Mouse (Mus musculus): ENCODE results near the gene Irf3.

DNA sequence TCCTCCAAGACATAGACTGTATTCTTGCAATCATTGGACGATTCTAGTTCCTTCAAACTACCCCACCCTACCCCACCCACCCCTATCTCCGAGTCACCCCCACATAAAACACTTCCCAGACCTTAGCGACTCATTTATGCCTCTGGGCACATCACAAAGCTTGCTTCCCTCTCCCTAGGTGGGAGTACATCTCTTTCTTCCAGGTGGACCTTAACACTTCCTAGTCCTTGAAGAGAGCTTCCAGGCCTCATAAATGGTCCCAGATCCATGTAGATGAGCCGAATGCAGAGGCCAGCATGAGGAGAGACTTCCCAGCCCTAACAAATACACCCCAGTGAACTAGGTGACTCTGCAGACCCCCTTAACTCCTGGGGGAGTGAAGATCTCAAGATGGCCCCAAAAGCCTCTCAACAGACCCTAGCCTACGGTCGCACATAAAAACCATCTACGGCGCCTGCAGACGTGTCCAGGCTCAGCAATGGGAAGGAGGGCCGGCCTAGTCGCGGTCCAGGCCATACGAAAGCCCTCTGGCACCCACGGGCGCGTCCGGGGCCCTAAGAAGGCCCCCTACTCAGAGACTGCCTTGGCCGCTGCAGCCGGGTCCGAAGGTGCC, 18.0 kb downstream of the Irf3 start:
- no peak for TF ChIP-seq CTCF (IDR thresholded peaks at IDR 0.05; ENCODE audit: low read depth)
- TF ChIP-seq EP300 (IDR thresholded peaks at IDR 0.05; ENCODE audit: low read depth): no peak

All from liver, embryonic 14.5 days (tissue).